Mouse (Mus musculus): ENCODE data around the gene Zbtb49. TPM values are rescaled to one million over a fixed set of nuclear protein-coding genes. Genes with fewer than 3 reads are reported as not detected.

Zbtb49 gene
- 21.2 and 22.7 TPM in 2 replicates for polyA plus RNA-seq (2015; fragmentation: Nextera tagmentation; extraction: Ambion mirVana)

- no peaks in the 10 kb centered on the region for H3K9me3 ChIP-seq (replicated peaks)
- peak; percentile 94 for ATAC-seq
- H3K27ac ChIP-seq: peak within 1 kb of the TSS; percentile 70
- H3K27me3 ChIP-seq: no peaks in the 10 kb centered on the region
- H3K9ac ChIP-seq: peak within 1 kb of the TSS; percentile 90
- peak within 1 kb of the TSS; percentile 92 for H3K4me2 ChIP-seq
- peak within 1 kb of the TSS; percentile 93 for H3K4me3 ChIP-seq
- peaks cover 33% of the 10 kb centered on the region for H3K36me3 ChIP-seq (ENCODE audit: poor library complexity, severe bottlenecking)
- H3K4me1 ChIP-seq: peaks cover 28% of the 10 kb centered on the region
- under 1% methylated on average over 54 of the region's 55 CpGs for WGBS
Measured at GRCm38 (mm10) chr5:38220328-38220912, at the start of gene Zbtb49, which contains the start of gene Lyar. Gene Zbtb49 (minus strand): TSS chr5:38220457. Gene Lyar (plus strand): TSS chr5:38220470.

- H3K4me2 ChIP-seq: peak within 1 kb of the TSS; percentile 75
- WGBS: under 1% methylated on average over 40 of the region's 40 CpGs
- peak; percentile 85 for ATAC-seq
- peak within 1 kb of the TSS; percentile 74 for H3K27ac ChIP-seq
- peak within 1 kb of the TSS; percentile 86 for H3K4me3 ChIP-seq
- no peaks in the 10 kb centered on the region for H3K9me3 ChIP-seq (replicated peaks)
- peaks cover 8% of the 10 kb centered on the region for H3K4me1 ChIP-seq
- H3K36me3 ChIP-seq (ENCODE audit: poor library complexity, severe bottlenecking): peaks cover 29% of the 10 kb centered on the region
- peak within 1 kb of the TSS; percentile 89 for H3K9ac ChIP-seq
- no peaks in the 10 kb centered on the region for H3K27me3 ChIP-seq
Measured at GRCm38 (mm10) chr5:38260107-38260682, 39.9 kb upstream of the Zbtb49 start, which contains the start of gene Tmem128. Gene Tmem128 (plus strand): TSS chr5:38260185.

GRCm38 (mm10) chr5:38259455-38260106 is 39.3 kb upstream of the Zbtb49 start:
- H3K27ac ChIP-seq: peak overlapping the region; percentile 74
- no peaks in the 10 kb centered on the region for H3K27me3 ChIP-seq
- H3K4me1 ChIP-seq: peaks cover 8% of the 10 kb centered on the region
- peak overlapping the region; percentile 86 for H3K4me3 ChIP-seq
- peak overlapping the region; percentile 75 for H3K4me2 ChIP-seq
- no peaks in the 10 kb centered on the region for H3K9me3 ChIP-seq (replicated peaks)
- 42% methylated on average over 9 of the region's 9 CpGs for whole genome bisulfite sequencing
- peaks cover 23% of the 10 kb centered on the region for H3K36me3 ChIP-seq (ENCODE audit: poor library complexity, severe bottlenecking)
- peak; percentile 6 for ATAC-seq
- peak overlapping the region; percentile 89 for H3K9ac ChIP-seq

GRCm38 (mm10) chr5:38258773-38259146 is 38.5 kb upstream of the Zbtb49 start:
- Histone ChIP-seq H3K4me1 (peaks cover 8% of the 10 kb centered on the region), H3K27me3 (no peaks in the 10 kb centered on the region), H3K9ac (no peak overlapping the region), H3K4me2 (no peak overlapping the region), H3K4me3 (no peak overlapping the region), H3K36me3 (ENCODE audit: poor library complexity, severe bottlenecking) (peaks cover 15% of the 10 kb centered on the region), H3K27ac (no peak overlapping the region), H3K9me3 (replicated peaks) (no peaks in the 10 kb centered on the region)
- no peak for ATAC-seq
- 84% methylated on average over 5 of the region's 5 CpGs for WGBS

- WGBS: 88% methylated on average over 8 of the region's 8 CpGs
- Histone ChIP-seq H3K9ac (no peak overlapping the region), H3K27ac (no peak overlapping the region), H3K4me2 (no peak overlapping the region), H3K36me3 (ENCODE audit: poor library complexity, severe bottlenecking) (peaks cover 10% of the 10 kb centered on the region), H3K9me3 (replicated peaks) (no peaks in the 10 kb centered on the region), H3K27me3 (no peaks in the 10 kb centered on the region), H3K4me3 (no peak overlapping the region), H3K4me1 (peaks cover 8% of the 10 kb centered on the region)
- ATAC-seq: no peak
Measured at GRCm38 (mm10) chr5:38258034-38258772, 37.9 kb upstream of the Zbtb49 start.

GRCm38 (mm10) chr5:38256551-38256950 is 36.3 kb upstream of the Zbtb49 start:
- Histone ChIP-seq H3K4me3 (no peak overlapping the region), H3K9ac (no peak overlapping the region), H3K27ac (no peak overlapping the region), H3K27me3 (no peaks in the 10 kb centered on the region), H3K9me3 (replicated peaks) (no peaks in the 10 kb centered on the region), H3K36me3 (ENCODE audit: poor library complexity, severe bottlenecking) (no peaks in the 10 kb centered on the region), H3K4me2 (no peak overlapping the region), H3K4me1 (peaks cover 8% of the 10 kb centered on the region)
- no peak for ATAC-seq
- WGBS: 100% methylated on average over 1 of the region's 1 CpGs

- Histone ChIP-seq H3K4me2 (no peak overlapping the region), H3K4me1 (peaks cover under 1% of the 10 kb centered on the region; the same call in 1 of the 2 replicates), H3K9me3 (replicated peaks) (no peaks in the 10 kb centered on the region), H3K27ac (no peak overlapping the region), H3K4me3 (no peak overlapping the region), H3K36me3 (ENCODE audit: poor library complexity, severe bottlenecking) (no peaks in the 10 kb centered on the region), H3K27me3 (no peaks in the 10 kb centered on the region), H3K9ac (no peak overlapping the region)
- 86% methylated on average over 3 of the region's 3 CpGs for WGBS
- ATAC-seq: no peak
Measured at GRCm38 (mm10) chr5:38255644-38256043, 35.4 kb upstream of the Zbtb49 start.

- H3K4me3 ChIP-seq: no peak overlapping the region
- H3K4me2 ChIP-seq: no peak overlapping the region
- H3K27me3 ChIP-seq: no peaks in the 10 kb centered on the region
- H3K27ac ChIP-seq: no peak overlapping the region
- no peak for ATAC-seq
- no peaks in the 10 kb centered on the region for H3K9me3 ChIP-seq (replicated peaks)
- WGBS: 52% methylated on average over 4 of the region's 4 CpGs
- H3K4me1 ChIP-seq: no peaks in the 10 kb centered on the region
- H3K9ac ChIP-seq: no peak overlapping the region
- H3K36me3 ChIP-seq (ENCODE audit: poor library complexity, severe bottlenecking): no peaks in the 10 kb centered on the region
Measured at GRCm38 (mm10) chr5:38255195-38255594, 34.9 kb upstream of the Zbtb49 start.

- ATAC-seq: no peak
- Histone ChIP-seq H3K4me1 (0 out of 2 replicates have a peak, but pooled peaks cover 4% of the 10 kb centered on the region), H3K4me2 (no peak overlapping the region), H3K9ac (no peak overlapping the region), H3K4me3 (no peak overlapping the region), H3K9me3 (replicated peaks) (no peaks in the 10 kb centered on the region), H3K27ac (no peak overlapping the region), H3K36me3 (ENCODE audit: poor library complexity, severe bottlenecking) (no peaks in the 10 kb centered on the region), H3K27me3 (no peaks in the 10 kb centered on the region)
- 84% methylated on average over 6 of the region's 6 CpGs for whole genome bisulfite sequencing
Measured at GRCm38 (mm10) chr5:38241966-38242365, 21.7 kb upstream of the Zbtb49 start.

- no peak overlapping the region for H3K27ac ChIP-seq
- H3K27me3 ChIP-seq: no peaks in the 10 kb centered on the region
- no peak overlapping the region for H3K4me3 ChIP-seq
- 0 out of 2 replicates have a peak, but pooled peaks cover 4% of the 10 kb centered on the region for H3K4me1 ChIP-seq
- H3K9ac ChIP-seq: no peak overlapping the region
- no peak for ATAC-seq
- peaks cover 4% of the 10 kb centered on the region; the same call in 1 of the 2 replicates for H3K36me3 ChIP-seq (ENCODE audit: poor library complexity, severe bottlenecking)
- 63% methylated on average over 3 of the region's 3 CpGs for WGBS
- no peaks in the 10 kb centered on the region; the same call in 1 of the 2 replicates for H3K9me3 ChIP-seq (replicated peaks)
- no peak overlapping the region for H3K4me2 ChIP-seq
Measured at GRCm38 (mm10) chr5:38241473-38241834, 21.2 kb upstream of the Zbtb49 start.

GRCm38 (mm10) chr5:38240727-38241472 is 20.6 kb upstream of the Zbtb49 start:
- ATAC-seq: no peak
- Histone ChIP-seq H3K27me3 (no peaks in the 10 kb centered on the region), H3K9me3 (replicated peaks) (no peaks in the 10 kb centered on the region; the same call in 1 of the 2 replicates), H3K9ac (no peak overlapping the region), H3K36me3 (ENCODE audit: poor library complexity, severe bottlenecking) (peaks cover 8% of the 10 kb centered on the region; the same call in 1 of the 2 replicates), H3K27ac (no peak overlapping the region), H3K4me3 (no peak overlapping the region), H3K4me1 (0 out of 2 replicates have a peak, but pooled peaks cover 4% of the 10 kb centered on the region), H3K4me2 (no peak overlapping the region)
- 30% methylated on average over 5 of the region's 5 CpGs for WGBS
